Mouse (Mus musculus): ENCODE measurements around the gene Ifnb1. TPM values are rescaled to one million over a fixed set of nuclear protein-coding genes. Genes with fewer than 3 reads are reported as not detected.

Ifnb1 gene
- total RNA-seq, 2 experiments from 2014 or later: not detected

- no peak for DNase-seq (ENCODE audit: low spot score)
Observed at GRCm38 (mm10) chr4:88503753-88504152, 18.8 kb downstream of the Ifnb1 start.

- DNase-seq (ENCODE audit: low spot score): no peak
Observed at GRCm38 (mm10) chr4:88501247-88501646, 21.3 kb downstream of the Ifnb1 start.

GRCm38 (mm10) chr4:88496321-88497018, 26.1 kb downstream of the Ifnb1 start:
- DNase-seq (ENCODE audit: low spot score): peak; percentile 13

- no peak for DNase-seq (ENCODE audit: low spot score)
Observed at GRCm38 (mm10) chr4:88489622-88490021, 33.0 kb downstream of the Ifnb1 start.

GRCm38 (mm10) chr4:88488107-88488506, 34.5 kb downstream of the Ifnb1 start:
- no peak for DNase-seq (ENCODE audit: low spot score)

GRCm38 (mm10) chr4:88480130-88480529, 42.4 kb downstream of the Ifnb1 start:
- DNase-seq (ENCODE audit: low spot score): no peak

GRCm38 (mm10) chr4:88478809-88479186, 43.8 kb downstream of the Ifnb1 start:
- DNase-seq (ENCODE audit: low spot score): no peak

GRCm38 (mm10) chr4:88478177-88478808, 44.3 kb downstream of the Ifnb1 start:
- no peak for DNase-seq (ENCODE audit: low spot score)

- DNase-seq (ENCODE audit: low spot score): no peak
Observed at GRCm38 (mm10) chr4:88476511-88477210, 45.9 kb downstream of the Ifnb1 start.

- no peak for DNase-seq (ENCODE audit: low spot score)
Observed at GRCm38 (mm10) chr4:88476084-88476483, 46.5 kb downstream of the Ifnb1 start.

Other genes starting within 250 kb of the Ifnb1 start
- gene Hacd4, start 83.8 kb downstream of the Ifnb1 start, total RNA-seq (2021): under 1 TPM; 0.84 to 0.93 TPM
- gene Ifna15, start 35.5 kb upstream of the Ifnb1 start, total RNA-seq (2021): not detected
- not detected for gene Ifna14, start 49.0 kb upstream of the Ifnb1 start, total RNA-seq (2021)
- not detected for gene Ifna9, start 69.6 kb upstream of the Ifnb1 start, total RNA-seq (2021)
- not detected for gene Ifna12, start 80.6 kb upstream of the Ifnb1 start, total RNA-seq (2021)
- not detected for gene C87499, start 111.6 kb upstream of the Ifnb1 start, total RNA-seq (2021)
- not detected for gene Ifna13, start 121.7 kb upstream of the Ifnb1 start, total RNA-seq (2021)
- not detected for gene Ifna16, start 154.2 kb upstream of the Ifnb1 start, total RNA-seq (2021)
- not detected for gene Ifna2, start 161.1 kb upstream of the Ifnb1 start, total RNA-seq (2021)
- not detected for gene Ifnab, start 168.6 kb upstream of the Ifnb1 start, total RNA-seq (2021)
- under 1 TPM in 1 of 2 experiments, not detected in 1; 0.21 TPM for gene Gm26566, start 199.0 kb upstream of the Ifnb1 start, total RNA-seq (2021)
- gene Klhl9, start 199.7 kb upstream of the Ifnb1 start, total RNA-seq (2021): 10 to 100 TPM; 50.5 to 62.5 TPM
- gene Gm13271, start 232.1 kb upstream of the Ifnb1 start, total RNA-seq (2021): not detected
- not detected for gene Gm13283, start 237.3 kb upstream of the Ifnb1 start, total RNA-seq (2021)